Mouse (Mus musculus) lung, postnatal 4 days (tissue): Measurements from ENCODE around the gene Rnf224.

Experiments
- DNase-seq, 2 experiments: peaks; one replicate each; pipeline ENCODE4 v3.0.0; 2021

Rnf224 gene

GRCm38 (mm10) chr2:25225811-25226379 lies 10.7 kb downstream of the Rnf224 start:
- no peak for DNase-seq

GRCm38 (mm10) chr2:25224766-25225752 lies 11.5 kb downstream of the Rnf224 start:
- peak; percentile 98 to 100 for DNase-seq

GRCm38 (mm10) chr2:25224492-25224765 lies 12.2 kb downstream of the Rnf224 start, which contains the start of gene Tubb4b:
Gene Tubb4b, minus strand, starts transcription at chr2:25224702.
- DNase-seq, result no peak

GRCm38 (mm10) chr2:25223681-25224491 lies 12.7 kb downstream of the Rnf224 start:
- DNase-seq, result peak; percentile 86 to 91

GRCm38 (mm10) chr2:25221331-25221772 lies 15.2 kb downstream of the Rnf224 start:
- DNase-seq, result peak in 1 of 2 experiments; percentile 3

GRCm38 (mm10) chr2:25218445-25218844 lies 18.1 kb downstream of the Rnf224 start, which contains the start of gene Fam166a:
Gene Fam166a, plus strand, starts transcription at chr2:25218745.
- DNase-seq, result no peak

- no peak for DNase-seq
Observed at GRCm38 (mm10) chr2:25217666-25218065, 18.9 kb downstream of the Rnf224 start.

GRCm38 (mm10) chr2:25214444-25214843 lies 22.1 kb downstream of the Rnf224 start, which contains the start of gene Stpg3:
Gene Stpg3, minus strand, starts transcription at chr2:25214637.
- no peak for DNase-seq

- no peak for DNase-seq
Observed at GRCm38 (mm10) chr2:25213266-25213865, 23.2 kb downstream of the Rnf224 start.

GRCm38 (mm10) chr2:25211121-25211670 lies 25.4 kb downstream of the Rnf224 start, which contains the start of gene Nelfb:
Gene Nelfb, minus strand, starts transcription at chr2:25211489.
- peak; percentile 95 to 96 for DNase-seq

GRCm38 (mm10) chr2:25210686-25211085 lies 25.9 kb downstream of the Rnf224 start:
- DNase-seq, result no peak

- no peak for DNase-seq
Observed at GRCm38 (mm10) chr2:25207593-25207992, 29.0 kb downstream of the Rnf224 start.

GRCm38 (mm10) chr2:25203631-25204214 lies 32.9 kb downstream of the Rnf224 start:
- no peak for DNase-seq

- no peak for DNase-seq
Observed at GRCm38 (mm10) chr2:25200631-25201030, 36.0 kb downstream of the Rnf224 start.

- DNase-seq, result no peak
Observed at GRCm38 (mm10) chr2:25197946-25198345, 38.6 kb downstream of the Rnf224 start.

GRCm38 (mm10) chr2:25197191-25197590 lies 39.4 kb downstream of the Rnf224 start:
- peak in 1 of 2 experiments; percentile 40 for DNase-seq

GRCm38 (mm10) chr2:25196172-25196954 lies 40.2 kb downstream of the Rnf224 start, which contains the start of gene Tor4a:
Gene Tor4a, minus strand, starts transcription at chr2:25196886.
- DNase-seq, result peak; percentile 90 to 94

- peak; percentile 80 to 84 for DNase-seq
Observed at GRCm38 (mm10) chr2:25195211-25196156, 41.1 kb downstream of the Rnf224 start.

- DNase-seq, result peak; percentile 40 to 46
Observed at GRCm38 (mm10) chr2:25194486-25195171, 42.0 kb downstream of the Rnf224 start.
